Mouse (Mus musculus) lung, postnatal 0 days (tissue): ENCODE measurements around the gene Usp30.

Experiments used
- CTCF ChIP-seq: IDR thresholded peaks from 2 replicates; pipeline ENCODE4 v1.5.1; 2016; ENCODE audit warnings: antibody characterized with exemption, mild to moderate bottlenecking
- EP300 ChIP-seq: IDR thresholded peaks from 2 replicates; pipeline ENCODE4 v1.6.1; 2016; ENCODE audit warnings: antibody characterized with exemption, mild to moderate bottlenecking, control low read depth

DNA sequence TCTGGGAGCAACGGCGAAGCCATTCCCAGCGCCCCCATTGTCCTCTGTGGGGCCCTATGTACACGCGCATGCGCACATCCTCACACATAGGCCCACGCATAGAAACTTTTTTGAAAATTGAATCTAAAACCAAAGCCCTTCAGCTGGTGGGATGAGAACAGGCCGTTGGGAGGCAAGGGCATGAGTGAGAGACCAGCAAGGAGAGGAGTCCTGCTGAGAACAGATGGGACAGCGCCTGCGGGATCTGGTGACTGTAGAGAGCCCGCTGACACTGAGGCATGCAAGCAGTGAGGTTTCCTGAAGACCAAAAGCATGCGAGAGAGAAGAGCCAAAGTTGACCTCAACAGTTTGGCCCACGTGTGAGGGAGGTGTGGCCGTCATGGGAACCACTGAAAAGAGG is 20.2 kb downstream of the Usp30 start:
- TF ChIP-seq CTCF (no peak), EP300 (no peak)
